Mouse (Mus musculus) MEL (cell line): ENCODE results near the gene Cenpc1. TPM values are rescaled to one million over a fixed set of nuclear protein-coding genes. Genes with fewer than 3 reads are reported as not detected.

ENCODE experiments used
- DNase-seq: peaks from one replicate; pipeline ENCODE4 v3.0.0; 2011; ENCODE audit warnings: low read depth, low spot score
- H3K27ac ChIP-seq: 2 replicates; pipeline ENCODE4 v1.5.1; 2012; ENCODE audit warnings: low read depth, mild to moderate bottlenecking, control low read depth, low read length, moderate library complexity; ENCODE audit not compliant: control insufficient read depth
- H3K27me3 ChIP-seq, 2 experiments: fragments of 150-350 bp in 1 of 2; sonication (generic) in 1 of 2; 2 replicates each; pipeline ENCODE4 v1.6.1; 2012; ENCODE audit warnings: low read length in 2 of 2, mild to moderate bottlenecking in 2 of 2, improper control_type of control experiment in 1 of 2, moderate library complexity in 1 of 2; ENCODE audit not compliant: insufficient read depth in 2 of 2, control insufficient read depth in 1 of 2
- H3K36me3 ChIP-seq, 2 experiments: 2 replicates each; pipeline ENCODE4 v1.6.1; 2012 to 2014; ENCODE audit warnings: low read length in 2 of 2, improper control_type of control experiment in 1 of 2, inconsistent platforms in 1 of 2, mild to moderate bottlenecking in 1 of 2; ENCODE audit not compliant: insufficient read depth in 2 of 2, control insufficient read depth in 1 of 2
- H3K4me1 ChIP-seq, 2 experiments: fragments of 150-350 bp in 1 of 2; sonication (generic) in 1 of 2; 2 replicates each; pipeline ENCODE4 v1.6.1; 2012; ENCODE audit warnings: low read length in 2 of 2, improper control_type of control experiment in 1 of 2, mild to moderate bottlenecking in 1 of 2; ENCODE audit not compliant: insufficient read depth in 2 of 2, control insufficient read depth in 1 of 2
- H3K4me3 ChIP-seq, 2 experiments: fragments of 150-350 bp in 1 of 2; sonication (generic) in 1 of 2; 2 replicates each; pipeline ENCODE4 v1.5.1; 2012; ENCODE audit warnings: low read depth in 2 of 2, low read length in 2 of 2, mild to moderate bottlenecking in 2 of 2, moderate library complexity in 2 of 2, control low read depth in 1 of 2, improper control_type of control experiment in 1 of 2; ENCODE audit not compliant: control insufficient read depth in 1 of 2, insufficient read depth in 1 of 2
- H3K79me2 ChIP-seq: 2 replicates; pipeline ENCODE4 v1.6.1; 2012; ENCODE audit warnings: mild to moderate bottlenecking, low read length, moderate library complexity; ENCODE audit not compliant: control insufficient read depth, poor library complexity, insufficient read depth
- H3K9ac ChIP-seq: 2 replicates; pipeline ENCODE4 v1.6.1; 2012; ENCODE audit warnings: low read depth, mild to moderate bottlenecking, control low read depth, low read length, moderate library complexity; ENCODE audit not compliant: control insufficient read depth, poor library complexity, severe bottlenecking
- H3K9me3 ChIP-seq: fragments of 150-350 bp; sonication (generic); replicated peaks from 2 replicates; pipeline ENCODE4 v1.6.1; 2012; ENCODE audit warnings: mild to moderate bottlenecking, low read length, improper control_type of control experiment, moderate library complexity; ENCODE audit not compliant: insufficient read depth
- BHLHE40 ChIP-seq: IDR thresholded peaks from 2 replicates; pipeline ENCODE4 v1.6.1; 2012; ENCODE audit warnings: low read depth, mild to moderate bottlenecking, inconsistent platforms, low read length, improper control_type of control experiment, borderline replicate concordance
- CHD1 ChIP-seq: IDR thresholded peaks from 2 replicates; pipeline ENCODE4 v1.6.1; 2012; ENCODE audit warnings: low read depth, mild to moderate bottlenecking, inconsistent platforms, low read length, improper control_type of control experiment
- CHD2 ChIP-seq: IDR thresholded peaks from 2 replicates; pipeline ENCODE4 v1.6.1; 2011; ENCODE audit warnings: low read length, improper control_type of control experiment
- CTCF ChIP-seq, 3 experiments: IDR thresholded peaks in 2 of 3; conservative IDR thresholded peaks in 1 of 3; 2 replicates each; pipeline ENCODE4 v1.5.1; 2011 to 2012; ENCODE audit warnings: low read length in 3 of 3, low read depth in 2 of 3, mild to moderate bottlenecking in 2 of 3, improper control_type of control experiment in 1 of 3, inconsistent platforms in 1 of 3, mixed read lengths in 1 of 3, moderate library complexity in 1 of 3; ENCODE audit not compliant: control insufficient read depth in 1 of 3, insufficient read depth in 1 of 3, poor library complexity in 1 of 3, severe bottlenecking in 1 of 3
- E2F4 ChIP-seq: IDR thresholded peaks from 2 replicates; pipeline ENCODE4 v1.6.1; 2011; ENCODE audit warnings: low read depth, low read length, improper control_type of control experiment, borderline replicate concordance
- EP300 ChIP-seq, 2 experiments: IDR thresholded peaks; 2 replicates each; pipeline ENCODE4 v1.6.1; 2011; ENCODE audit warnings: improper control_type of control experiment in 2 of 2, low read length in 2 of 2, low read depth in 1 of 2, mild to moderate bottlenecking in 1 of 2
- GABPA ChIP-seq: IDR thresholded peaks from 2 replicates; pipeline ENCODE4 v1.6.1; 2012; ENCODE audit warnings: low read depth, mild to moderate bottlenecking, inconsistent platforms, low read length, improper control_type of control experiment, moderate library complexity
- JUND ChIP-seq: IDR thresholded peaks from 2 replicates; pipeline ENCODE4 v1.6.1; 2011; ENCODE audit warnings: low read depth, mild to moderate bottlenecking, improper control_type of control experiment, low read length
- MAX ChIP-seq: IDR thresholded peaks from 2 replicates; pipeline ENCODE4 v1.6.1; 2011; ENCODE audit warnings: low read length, improper control_type of control experiment
- MYC ChIP-seq: IDR thresholded peaks from 2 replicates; pipeline ENCODE4 v1.6.1; 2011; ENCODE audit warnings: low read depth, mild to moderate bottlenecking, low read length, improper control_type of control experiment, moderate library complexity
- NRF1 ChIP-seq: IDR thresholded peaks from 2 replicates; pipeline ENCODE4 v1.6.1; 2014; ENCODE audit warnings: low read depth, mild to moderate bottlenecking, inconsistent platforms, low read length, improper control_type of control experiment, moderate library complexity; ENCODE audit not compliant: poor library complexity, insufficient read depth, severe bottlenecking
- POLR2AphosphoS2 ChIP-seq: IDR thresholded peaks from 2 replicates; pipeline ENCODE4 v1.6.1; 2011; ENCODE audit warnings: low read length, improper control_type of control experiment
- RAD21 ChIP-seq: IDR thresholded peaks from 2 replicates; pipeline ENCODE4 v1.6.1; 2011; ENCODE audit warnings: mild to moderate bottlenecking, low read depth, low read length, improper control_type of control experiment
- SIN3A ChIP-seq: IDR thresholded peaks from 2 replicates; pipeline ENCODE4 v1.6.1; 2012; ENCODE audit warnings: low read length, improper control_type of control experiment, inconsistent platforms
- SMC3 ChIP-seq: IDR thresholded peaks from 2 replicates; pipeline ENCODE4 v1.6.1; 2011; ENCODE audit warnings: low read depth, low read length, improper control_type of control experiment
- TAL1 ChIP-seq: IDR thresholded peaks from 2 replicates; pipeline ENCODE4 v1.6.1; 2012; ENCODE audit warnings: mild to moderate bottlenecking, inconsistent platforms, low read length, moderate library complexity, mixed read lengths
- TBP ChIP-seq: IDR thresholded peaks from 2 replicates; pipeline ENCODE4 v1.8.0; 2011; ENCODE audit warnings: low read depth, low read length, improper control_type of control experiment
- TCF12 ChIP-seq: IDR thresholded peaks from 2 replicates; pipeline ENCODE4 v1.6.1; 2014; ENCODE audit warnings: low read depth, mild to moderate bottlenecking, inconsistent platforms, low read length, improper control_type of control experiment, moderate library complexity
- USF1 ChIP-seq: IDR thresholded peaks from 2 replicates; pipeline ENCODE4 v1.6.1; 2014; ENCODE audit warnings: low read depth, mild to moderate bottlenecking, inconsistent platforms, low read length, improper control_type of control experiment, moderate library complexity
- ZC3H11A ChIP-seq: IDR thresholded peaks from 2 replicates; pipeline ENCODE4 v1.6.1; 2012; ENCODE audit warnings: low read depth, mild to moderate bottlenecking, inconsistent platforms, low read length, improper control_type of control experiment
- ZKSCAN1 ChIP-seq: IDR thresholded peaks from 2 replicates; pipeline ENCODE4 v1.6.1; 2012; ENCODE audit warnings: low read depth, mild to moderate bottlenecking, inconsistent platforms, low read length, improper control_type of control experiment, moderate library complexity
- ZMIZ1 ChIP-seq: IDR thresholded peaks from 2 replicates; pipeline ENCODE4 v1.6.1; 2012; ENCODE audit warnings: low read depth, mild to moderate bottlenecking, inconsistent platforms, low read length, improper control_type of control experiment, moderate library complexity
- ZNF384 ChIP-seq: IDR thresholded peaks from 2 replicates; pipeline ENCODE4 v1.6.1; 2012; ENCODE audit warnings: low read depth, mild to moderate bottlenecking, inconsistent platforms, low read length, improper control_type of control experiment
- polyA plus RNA-seq, 2 experiments: library from polyadenylated mRNA; stranded (reverse) in 1 of 2; unstranded in 1 of 2; fragments of >175 nt in 1 of 2; fragments of >200 nt in 1 of 2; gene quantifications; 2 replicates each; pipeline versions ENCODE4 v1.2.1 to v1.2.4; 2012; ENCODE audit warnings: low replicate concordance in 2 of 2, low read depth in 1 of 2; ENCODE audit not compliant: insufficient read length in 2 of 2, insufficient read depth in 1 of 2, missing spikeins in 1 of 2
- total RNA-seq: library from RNA; depleted of rRNA; stranded (reverse); fragments of 300-350 nt; gene quantifications from 2 replicates; pipeline ENCODE4 v1.2.3, GENCODE M21; 2012

Cenpc1 gene
- total and polyA plus RNA-seq, 3 experiments: 9.6 to 12.6 TPM; not detected in 1

DNA sequence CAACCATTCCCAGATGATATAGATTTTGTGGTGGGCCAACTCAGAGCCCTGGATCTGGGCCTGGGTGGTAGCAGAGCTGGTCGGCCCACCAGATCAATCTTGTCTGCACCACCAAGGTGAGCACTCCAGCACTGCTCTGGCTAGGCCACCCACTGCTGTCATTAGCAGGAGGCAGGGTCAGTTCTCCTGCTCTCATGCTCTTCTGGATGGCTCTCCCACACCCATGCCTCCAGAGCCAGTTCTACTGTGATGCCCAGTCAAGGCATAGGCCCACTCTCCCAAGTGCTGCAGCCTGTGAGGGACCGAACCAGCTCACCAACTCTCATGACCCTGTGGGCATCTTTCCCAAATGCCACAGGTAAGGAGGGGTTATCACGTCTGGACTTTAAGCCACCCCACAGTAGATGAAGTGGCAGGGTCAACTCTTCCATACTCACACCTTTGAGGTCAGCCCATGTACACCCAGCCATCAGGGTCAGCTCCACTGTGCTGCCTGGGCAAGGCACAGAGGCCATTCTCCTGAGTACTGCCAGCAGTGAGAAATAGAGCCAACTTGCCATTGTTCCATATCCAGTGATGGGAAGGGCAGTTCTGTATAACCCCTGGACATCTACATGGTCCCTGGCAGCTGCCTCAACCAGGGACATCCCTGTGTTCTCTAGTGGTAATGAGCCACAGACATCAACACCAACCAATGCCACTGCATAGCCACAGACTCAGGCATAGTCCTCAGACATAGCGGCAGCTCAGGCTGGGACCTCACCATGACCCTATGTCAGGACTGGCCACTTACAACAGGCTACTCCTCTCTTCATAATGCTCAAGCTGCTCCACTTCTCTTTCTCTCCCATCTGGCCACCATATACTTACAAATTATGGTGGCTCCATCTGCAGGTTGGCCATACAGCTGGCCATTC, 72.3 kb downstream of the Cenpc1 start:
- no peak overlapping the region for H3K4me3 ChIP-seq
- H3K79me2 ChIP-seq: no peaks in the 10 kb centered on the region
- TF ChIP-seq ZNF384 (no peak), RAD21 (no peak), NRF1 (no peak), E2F4 (no peak), MYC (no peak), SIN3A (no peak), USF1 (no peak), ZMIZ1 (no peak), POLR2AphosphoS2 (no peak), TBP (no peak), MAX (no peak), CHD2 (no peak), ZKSCAN1 (no peak), EP300 (IDR thresholded peaks at IDR 0.05; ENCODE audit: low read depth in 1 of 2, low read length in 2 of 2) (no peak), CTCF (IDR thresholded peaks at IDR 0.05 in 2 of 3, conservative IDR thresholded peaks at IDR 0.05 in 1 of 3; ENCODE audit: control insufficient read depth in 1 of 3, insufficient read depth in 1 of 3, low read depth in 2 of 3, low read length in 3 of 3, poor library complexity in 1 of 3, severe bottlenecking in 1 of 3) (no peak), BHLHE40 (no peak), TCF12 (no peak), CHD1 (no peak), GABPA (no peak), ZC3H11A (no peak)
- no peaks in the 10 kb centered on the region for H3K27me3 ChIP-seq
- no peaks in the 10 kb centered on the region for H3K4me1 ChIP-seq
- no peak for DNase-seq
- no peaks in the 10 kb centered on the region for H3K9me3 ChIP-seq
- no peak overlapping the region for H3K27ac ChIP-seq
- no peak overlapping the region for H3K9ac ChIP-seq
- no peaks in the 10 kb centered on the region for H3K36me3 ChIP-seq

DNA sequence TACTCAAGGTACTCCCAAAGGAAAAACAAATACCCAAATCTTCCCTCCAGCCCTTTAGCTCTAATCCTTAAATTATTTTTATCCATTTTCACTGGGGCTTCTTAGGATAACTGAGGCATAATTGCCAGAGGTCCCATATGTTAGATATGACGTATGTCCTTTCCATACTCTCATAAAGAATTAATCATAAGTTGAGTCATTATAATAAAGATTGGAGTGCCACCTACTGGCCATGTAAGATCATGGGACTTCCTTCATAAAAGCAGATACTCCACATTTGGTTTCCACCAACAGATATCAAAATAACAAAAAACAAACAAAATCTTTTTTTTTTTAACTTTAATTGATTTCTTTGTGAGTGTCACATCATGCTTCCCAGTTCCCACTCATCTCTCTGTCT, 73.3 kb downstream of the Cenpc1 start:
- no peak overlapping the region for H3K9ac ChIP-seq
- no peaks in the 10 kb centered on the region for H3K36me3 ChIP-seq
- H3K4me1 ChIP-seq: no peaks in the 10 kb centered on the region
- no peaks in the 10 kb centered on the region for H3K9me3 ChIP-seq
- DNase-seq: peak; percentile 47
- no peaks in the 10 kb centered on the region; a peak in 1 of 4 replicates for H3K27me3 ChIP-seq
- no peak overlapping the region for H3K4me3 ChIP-seq
- no peak overlapping the region for H3K27ac ChIP-seq
- TF ChIP-seq NRF1: no peak
- TF ChIP-seq TAL1: no peak
- TF ChIP-seq SMC3: peak; percentile 43
- TF ChIP-seq CTCF (IDR thresholded peaks at IDR 0.05 in 2 of 3, conservative IDR thresholded peaks at IDR 0.05 in 1 of 3; ENCODE audit: control insufficient read depth in 1 of 3, insufficient read depth in 1 of 3, low read depth in 2 of 3, low read length in 3 of 3, poor library complexity in 1 of 3, severe bottlenecking in 1 of 3): peak in 1 of 3 experiments; percentile 57; a peak in 3 of 6 replicates
- TF ChIP-seq RAD21: peak; percentile 67
- TF ChIP-seq JUND: no peak
- H3K79me2 ChIP-seq: no peaks in the 10 kb centered on the region
